Mouse (Mus musculus) heart, embryonic 16.5 days (tissue): Measurements from ENCODE around the gene Zfp42. TPM values are rescaled to one million over a fixed set of nuclear protein-coding genes. Genes with fewer than 3 reads are reported as not detected.

ENCODE experiments used
- ATAC-seq: fragments of 200-750 bp; cut with Nextera tagmentation; replicated peaks from 2 replicates; pipeline ENCODE4 v1.8.0; 2017; ENCODE audit warnings: moderate number of reproducible peaks; ENCODE audit not compliant: insufficient read depth, low FRiP score; ENCODE audit errors: extremely low read depth
- H3K27ac ChIP-seq: fragments of 300-500 bp; sonication (generic); 2 replicates; pipeline ENCODE4 v1.5.1; 2014; ENCODE audit warnings: mild to moderate bottlenecking, low read length, control low read depth, moderate library complexity
- H3K27me3 ChIP-seq: fragments of 300-500 bp; sonication (generic); 2 replicates; pipeline ENCODE4 v1.6.1; 2014; ENCODE audit warnings: low read length, mixed read lengths; ENCODE audit not compliant: control insufficient read depth, insufficient read depth
- H3K36me3 ChIP-seq: fragments of 300-500 bp; sonication (generic); 2 replicates; pipeline ENCODE4 v1.6.1; 2014; ENCODE audit not compliant: control insufficient read depth, insufficient read depth
- H3K4me1 ChIP-seq: fragments of 300-500 bp; sonication (generic); 2 replicates; pipeline ENCODE4 v1.6.1; 2014; ENCODE audit warnings: low read length, mixed read lengths; ENCODE audit not compliant: control insufficient read depth, insufficient read depth
- H3K4me2 ChIP-seq: fragments of 300-500 bp; sonication (generic); 2 replicates; pipeline ENCODE4 v1.6.1; 2014; ENCODE audit warnings: low read depth, mild to moderate bottlenecking, control low read depth, low read length
- H3K4me3 ChIP-seq: fragments of 300-500 bp; sonication (generic); 2 replicates; pipeline ENCODE4 v1.5.1; 2014; ENCODE audit warnings: mild to moderate bottlenecking, control low read depth, low read length
- H3K9ac ChIP-seq: fragments of 300-500 bp; sonication (generic); 2 replicates; pipeline ENCODE4 v1.6.1; 2014; ENCODE audit warnings: low read length, control low read depth
- H3K9me3 ChIP-seq: fragments of 300-500 bp; sonication (generic); replicated peaks from 2 replicates; pipeline ENCODE4 v1.6.1; 2016; ENCODE audit warnings: low read length; ENCODE audit not compliant: control insufficient read depth
- WGBS: fragments of 180-500 bp; shearing (Covaris S2); extraction: QIAGEN DNeasy Blood & Tissue Kit; methylation state at CpG from one replicate; pipeline ENCODE4 v1.1.7; 2014; 5-methylcytosine and 5-hydroxymethylcytosine counted together
- polyA plus RNA-seq: library from polyadenylated mRNA; unstranded; fragments of >200 nt; fragmentation: Nextera tagmentation; extraction: Ambion mirVana; gene quantifications from 2 replicates; pipeline ENCODE4 v1.2.1, GENCODE M21; 2015

The Zfp42 gene
- polyA plus RNA-seq, 1 experiment from 2014 or later = not detected

- ATAC-seq = no peak
These were observed 1.4 kb upstream of the Zfp42 start for GRCm38 (mm10) chr8:43308213-43308612.

DNA sequence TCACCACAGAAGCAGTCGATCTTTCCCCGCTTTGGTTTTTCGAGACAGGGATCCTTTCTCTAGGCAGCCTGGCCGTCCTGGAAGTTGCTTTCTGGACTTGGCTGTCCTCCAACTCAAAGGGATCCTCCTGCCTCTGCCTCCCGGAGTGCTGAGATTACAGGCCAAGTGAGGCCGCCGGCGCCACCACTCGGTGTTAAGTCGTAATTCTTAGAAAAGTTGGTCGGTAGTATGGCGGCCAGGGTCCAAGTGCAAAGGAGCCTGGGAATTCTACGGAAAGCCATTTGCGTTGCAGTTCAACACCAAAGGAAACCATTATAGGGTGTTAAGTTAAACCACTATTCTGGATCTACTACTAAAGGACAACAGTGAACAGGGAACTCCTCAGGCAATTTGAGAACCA, 1.1 kb downstream of the Zfp42 start:
- Histone ChIP-seq H3K27ac (no peak overlapping the region), H3K4me1 (no peaks in the 10 kb centered on the region), H3K4me2 (no peak overlapping the region), H3K4me3 (no peak overlapping the region), H3K27me3 (no peaks in the 10 kb centered on the region), H3K9ac (no peak overlapping the region), H3K9me3 (peaks cover 4% of the 10 kb centered on the region; the same call in 1 of the 2 replicates), H3K36me3 (no peaks in the 10 kb centered on the region)
- WGBS = 93% methylated on average over 14 of the region's 14 CpGs
- no peak for ATAC-seq

More at GRCm38 (mm10) chr8:43308213-43308612, 1.4 kb upstream of the Zfp42 start:
- WGBS = 62% methylated on average over 2 of the region's 2 CpGs
- Histone ChIP-seq H3K9me3 (peaks cover 4% of the 10 kb centered on the region; the same call in 1 of the 2 replicates), H3K4me1 (no peaks in the 10 kb centered on the region), H3K36me3 (no peaks in the 10 kb centered on the region), H3K27ac (no peak overlapping the region), H3K4me2 (no peak overlapping the region), H3K4me3 (no peak overlapping the region), H3K9ac (no peak overlapping the region), H3K27me3 (no peaks in the 10 kb centered on the region)

- no peak overlapping the region for H3K4me2 ChIP-seq
- no peaks in the 10 kb centered on the region for H3K9me3 ChIP-seq
- H3K36me3 ChIP-seq = no peaks in the 10 kb centered on the region
- H3K27ac ChIP-seq = no peak overlapping the region
- WGBS = 71% methylated on average over 5 of the region's 5 CpGs
- no peaks in the 10 kb centered on the region for H3K27me3 ChIP-seq
- ATAC-seq = no peak
- no peak overlapping the region for H3K9ac ChIP-seq
- no peak overlapping the region for H3K4me3 ChIP-seq
- H3K4me1 ChIP-seq = no peaks in the 10 kb centered on the region
These were observed 7.0 kb downstream of the Zfp42 start for GRCm38 (mm10) chr8:43299796-43300195.

DNA sequence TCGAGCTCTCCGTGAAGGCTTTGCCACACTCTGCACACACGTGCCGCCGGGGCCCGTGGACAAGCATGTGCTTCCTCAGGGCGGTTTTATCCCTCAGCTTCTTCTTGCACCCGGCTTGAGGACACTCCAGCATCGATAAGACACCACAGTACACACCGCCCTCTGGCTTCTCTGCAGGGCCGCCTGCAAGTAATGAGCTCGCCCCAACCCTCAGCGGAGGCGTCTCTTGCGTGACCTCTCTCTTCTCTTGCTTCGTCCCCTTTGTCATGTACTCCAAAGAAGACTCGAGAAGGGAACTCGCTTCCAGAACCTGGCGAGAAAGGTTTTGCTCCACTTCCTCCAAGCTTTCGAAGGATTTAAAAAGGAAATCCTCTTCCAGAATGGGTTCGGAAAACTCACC, 11.0 kb downstream of the Zfp42 start:
- Histone ChIP-seq H3K27me3 (no peaks in the 10 kb centered on the region), H3K9me3 (no peaks in the 10 kb centered on the region), H3K27ac (no peak overlapping the region), H3K36me3 (no peaks in the 10 kb centered on the region), H3K9ac (no peak overlapping the region), H3K4me3 (no peak overlapping the region), H3K4me2 (no peak overlapping the region), H3K4me1 (no peaks in the 10 kb centered on the region)
- ATAC-seq = no peak
- WGBS = 85% methylated on average over 21 of the region's 21 CpGs

DNA sequence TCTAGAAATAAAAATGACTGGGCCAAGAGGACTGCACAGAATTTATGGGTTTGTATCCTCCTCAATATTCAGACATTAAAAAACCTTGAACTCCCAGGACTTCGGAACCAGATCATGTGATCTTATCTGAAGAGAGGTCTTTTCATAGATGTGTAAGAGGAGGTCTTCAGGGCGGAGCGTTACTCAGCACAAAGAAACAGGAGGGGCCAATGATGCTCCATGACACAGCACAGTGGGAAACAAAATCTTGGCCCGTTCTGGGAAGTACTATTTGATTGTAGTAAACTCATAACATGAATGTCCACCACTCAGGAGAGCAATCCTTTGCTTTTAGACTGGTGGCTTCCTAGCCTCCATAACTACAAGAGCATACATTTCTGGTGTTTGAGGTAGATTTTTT, 12.6 kb downstream of the Zfp42 start:
- WGBS = 85% methylated on average over 4 of the region's 4 CpGs
- Histone ChIP-seq H3K9ac (no peak overlapping the region), H3K4me3 (no peak overlapping the region), H3K27me3 (no peaks in the 10 kb centered on the region), H3K4me2 (no peak overlapping the region), H3K4me1 (no peaks in the 10 kb centered on the region), H3K27ac (no peak overlapping the region), H3K36me3 (no peaks in the 10 kb centered on the region), H3K9me3 (no peaks in the 10 kb centered on the region)
- no peak for ATAC-seq

GRCm38 (mm10) chr8:43290424-43291111, 16.2 kb downstream of the Zfp42 start:
- Histone ChIP-seq H3K27ac (no peak overlapping the region), H3K4me1 (no peaks in the 10 kb centered on the region), H3K36me3 (no peaks in the 10 kb centered on the region), H3K4me2 (no peak overlapping the region), H3K9me3 (no peaks in the 10 kb centered on the region), H3K9ac (no peak overlapping the region), H3K4me3 (no peak overlapping the region), H3K27me3 (no peaks in the 10 kb centered on the region)
- ATAC-seq = no peak
- 88% methylated on average over 5 of the region's 5 CpGs for WGBS

- Histone ChIP-seq H3K36me3 (no peaks in the 10 kb centered on the region), H3K4me3 (no peak overlapping the region), H3K9ac (no peak overlapping the region), H3K4me2 (no peak overlapping the region), H3K27ac (no peak overlapping the region), H3K9me3 (no peaks in the 10 kb centered on the region), H3K4me1 (no peaks in the 10 kb centered on the region), H3K27me3 (no peaks in the 10 kb centered on the region)
- no peak for ATAC-seq
- 88% methylated on average over 5 of the region's 5 CpGs for WGBS
These were observed 17.0 kb downstream of the Zfp42 start for GRCm38 (mm10) chr8:43289781-43290180.

- H3K27me3 ChIP-seq = no peaks in the 10 kb centered on the region
- H3K9ac ChIP-seq = no peak overlapping the region
- H3K4me1 ChIP-seq = no peaks in the 10 kb centered on the region
- H3K36me3 ChIP-seq = no peaks in the 10 kb centered on the region
- WGBS = 65% methylated on average over 1 of the region's 1 CpGs
- no peak for ATAC-seq
- no peak overlapping the region for H3K4me3 ChIP-seq
- H3K4me2 ChIP-seq = no peak overlapping the region
- H3K9me3 ChIP-seq = no peaks in the 10 kb centered on the region
- no peak overlapping the region for H3K27ac ChIP-seq
These were observed 17.9 kb downstream of the Zfp42 start for GRCm38 (mm10) chr8:43288840-43289239.

GRCm38 (mm10) chr8:43287456-43287855, 19.3 kb downstream of the Zfp42 start:
- no peak overlapping the region for H3K9ac ChIP-seq
- no peaks in the 10 kb centered on the region for H3K9me3 ChIP-seq
- H3K4me2 ChIP-seq = no peak overlapping the region
- no peaks in the 10 kb centered on the region for H3K27me3 ChIP-seq
- no peak overlapping the region for H3K27ac ChIP-seq
- H3K4me3 ChIP-seq = no peak overlapping the region
- 72% methylated on average over 6 of the region's 6 CpGs for WGBS
- H3K36me3 ChIP-seq = no peaks in the 10 kb centered on the region
- H3K4me1 ChIP-seq = no peaks in the 10 kb centered on the region
- no peak for ATAC-seq
